Mouse (Mus musculus) brown adipose tissue, adult 24 weeks (tissue): Measurements from ENCODE around the gene Mgat5. TPM values are rescaled to one million over a fixed set of nuclear protein-coding genes. Genes with fewer than 3 reads are reported as not detected.

Experiments used
- H3K27ac ChIP-seq: fragments of 200-500 bp; replicated peaks from 2 replicates; pipeline ENCODE4 v1.5.1; 2012; ENCODE audit warnings: low read depth, mild to moderate bottlenecking, low read length
- H3K4me1 ChIP-seq: fragments of 200-500 bp; 2 replicates; pipeline ENCODE4 v1.6.1; 2012; ENCODE audit warnings: low read length, mixed read lengths; ENCODE audit not compliant: control insufficient read depth, insufficient read depth, insufficient read length
- H3K4me3 ChIP-seq: fragments of 200-500 bp; 2 replicates; pipeline ENCODE4 v1.5.1; 2012; ENCODE audit warnings: low read depth, mild to moderate bottlenecking, low read length, moderate library complexity; ENCODE audit not compliant: insufficient read depth
- polyA plus RNA-seq: library from polyadenylated mRNA; stranded (reverse); fragments of >200 nt; gene quantifications from 2 replicates; pipeline ENCODE4 v1.2.4, GENCODE M21; 2012; ENCODE audit not compliant: missing spikeins, insufficient read depth, insufficient read length

Mgat5 gene
- polyA plus RNA-seq, 1 experiment, result 2.7 TPM

- no peak overlapping the region for H3K4me3 ChIP-seq
- no peaks in the 10 kb centered on the region for H3K4me1 ChIP-seq
- H3K27ac ChIP-seq, result no peak overlapping the region
Observed at GRCm38 (mm10) chr1:127373559-127373958, 168.7 kb downstream of the Mgat5 start.

- no peak overlapping the region for H3K27ac ChIP-seq
- no peak overlapping the region for H3K4me3 ChIP-seq
- no peaks in the 10 kb centered on the region for H3K4me1 ChIP-seq
Observed at GRCm38 (mm10) chr1:127374157-127374556, 169.3 kb downstream of the Mgat5 start.

GRCm38 (mm10) chr1:127380140-127380539 lies 175.3 kb downstream of the Mgat5 start:
- Histone ChIP-seq H3K4me3 (no peak overlapping the region), H3K4me1 (peaks cover 2% of the 10 kb centered on the region; the same call in 1 of the 2 replicates)

GRCm38 (mm10) chr1:127380749-127381501 lies 176.1 kb downstream of the Mgat5 start:
- Histone ChIP-seq H3K4me1 (peaks cover 2% of the 10 kb centered on the region; the same call in 1 of the 2 replicates), H3K4me3 (no peak overlapping the region), H3K27ac (no peak overlapping the region)

More at GRCm38 (mm10) chr1:127380140-127380539, 175.3 kb downstream of the Mgat5 start:
- no peak overlapping the region for H3K27ac ChIP-seq

GRCm38 (mm10) chr1:127383071-127383470 lies 178.3 kb downstream of the Mgat5 start:
- Histone ChIP-seq H3K27ac (no peak overlapping the region), H3K4me3 (no peak overlapping the region), H3K4me1 (peaks cover 2% of the 10 kb centered on the region; the same call in 1 of the 2 replicates)

- H3K27ac ChIP-seq, result no peak overlapping the region
- H3K4me3 ChIP-seq, result no peak overlapping the region
- no peaks in the 10 kb centered on the region for H3K4me1 ChIP-seq
Observed at GRCm38 (mm10) chr1:127387226-127387625, 182.4 kb downstream of the Mgat5 start.

GRCm38 (mm10) chr1:127387661-127388060 lies 182.8 kb downstream of the Mgat5 start:
- H3K4me3 ChIP-seq, result no peak overlapping the region
- no peaks in the 10 kb centered on the region for H3K4me1 ChIP-seq
- H3K27ac ChIP-seq, result no peak overlapping the region

GRCm38 (mm10) chr1:127394716-127395115 lies 189.9 kb downstream of the Mgat5 start:
- H3K4me3 ChIP-seq, result no peak overlapping the region
- no peaks in the 10 kb centered on the region for H3K4me1 ChIP-seq
- H3K27ac ChIP-seq, result no peak overlapping the region

- H3K4me3 ChIP-seq, result no peak overlapping the region
- no peaks in the 10 kb centered on the region for H3K4me1 ChIP-seq
- no peak overlapping the region for H3K27ac ChIP-seq
Observed at GRCm38 (mm10) chr1:127395724-127396123, 190.9 kb downstream of the Mgat5 start.

- no peak overlapping the region for H3K27ac ChIP-seq
Observed at GRCm38 (mm10) chr1:127396569-127397349, 191.9 kb downstream of the Mgat5 start.

GRCm38 (mm10) chr1:127397396-127397795 lies 192.6 kb downstream of the Mgat5 start:
- H3K4me3 ChIP-seq, result no peak overlapping the region
- H3K27ac ChIP-seq, result no peak overlapping the region
- no peaks in the 10 kb centered on the region for H3K4me1 ChIP-seq

More at GRCm38 (mm10) chr1:127396569-127397349, 191.9 kb downstream of the Mgat5 start:
- Histone ChIP-seq H3K4me1 (no peaks in the 10 kb centered on the region), H3K4me3 (no peak overlapping the region)

GRCm38 (mm10) chr1:127398186-127398585 lies 193.4 kb downstream of the Mgat5 start:
- no peak overlapping the region for H3K4me3 ChIP-seq
- H3K27ac ChIP-seq, result no peak overlapping the region
- H3K4me1 ChIP-seq, result no peaks in the 10 kb centered on the region

GRCm38 (mm10) chr1:127400198-127400597 lies 195.4 kb downstream of the Mgat5 start:
- Histone ChIP-seq H3K4me1 (no peaks in the 10 kb centered on the region), H3K27ac (no peak overlapping the region), H3K4me3 (no peak overlapping the region)

GRCm38 (mm10) chr1:127400666-127401065 lies 195.9 kb downstream of the Mgat5 start:
- H3K4me1 ChIP-seq, result no peaks in the 10 kb centered on the region
- H3K27ac ChIP-seq, result no peak overlapping the region
- no peak overlapping the region for H3K4me3 ChIP-seq

- no peak overlapping the region for H3K4me3 ChIP-seq
- H3K4me1 ChIP-seq, result no peaks in the 10 kb centered on the region
- H3K27ac ChIP-seq, result no peak overlapping the region
Observed at GRCm38 (mm10) chr1:127404655-127405054, 199.8 kb downstream of the Mgat5 start.
